Mouse (Mus musculus) embryo, embryonic 11.5 days (tissue): Measurements from ENCODE around the gene Olfr67.
"Not testable (repeated sequence)": the region's sequence is repeated elsewhere in the genome, so short reads cannot be mapped to it uniquely, and the experiment has no call there.

ENCODE experiments used
- DNase-seq: peaks from one replicate; pipeline ENCODE4 v3.0.0-alpha.2; 2012; ENCODE audit warnings: low read depth, low spot score

Olfr67 gene

GRCm38 (mm10) chr7:103771494-103771893 is 20.1 kb downstream of the Olfr67 start, which contains the start of gene Olfr69:
TSS of gene Olfr69 (minus strand) at chr7:103771594.
- no peak for DNase-seq

- not testable (repeated sequence) for DNase-seq
Observed at GRCm38 (mm10) chr7:103767687-103768086, 23.9 kb downstream of the Olfr67 start.

- DNase-seq = not testable (repeated sequence)
Observed at GRCm38 (mm10) chr7:103762212-103762611, 29.4 kb downstream of the Olfr67 start.

- no peak for DNase-seq
Observed at GRCm38 (mm10) chr7:103757233-103757632, 34.4 kb downstream of the Olfr67 start, which contains the start of gene Olfr630. TSS of gene Olfr630 (minus strand) at chr7:103757333.

- no peak for DNase-seq
Observed at GRCm38 (mm10) chr7:103744843-103745242, 46.8 kb downstream of the Olfr67 start, which contains the start of gene Olfr629. TSS of gene Olfr629 (minus strand) at chr7:103744943.
